In the genomic region with DNA sequence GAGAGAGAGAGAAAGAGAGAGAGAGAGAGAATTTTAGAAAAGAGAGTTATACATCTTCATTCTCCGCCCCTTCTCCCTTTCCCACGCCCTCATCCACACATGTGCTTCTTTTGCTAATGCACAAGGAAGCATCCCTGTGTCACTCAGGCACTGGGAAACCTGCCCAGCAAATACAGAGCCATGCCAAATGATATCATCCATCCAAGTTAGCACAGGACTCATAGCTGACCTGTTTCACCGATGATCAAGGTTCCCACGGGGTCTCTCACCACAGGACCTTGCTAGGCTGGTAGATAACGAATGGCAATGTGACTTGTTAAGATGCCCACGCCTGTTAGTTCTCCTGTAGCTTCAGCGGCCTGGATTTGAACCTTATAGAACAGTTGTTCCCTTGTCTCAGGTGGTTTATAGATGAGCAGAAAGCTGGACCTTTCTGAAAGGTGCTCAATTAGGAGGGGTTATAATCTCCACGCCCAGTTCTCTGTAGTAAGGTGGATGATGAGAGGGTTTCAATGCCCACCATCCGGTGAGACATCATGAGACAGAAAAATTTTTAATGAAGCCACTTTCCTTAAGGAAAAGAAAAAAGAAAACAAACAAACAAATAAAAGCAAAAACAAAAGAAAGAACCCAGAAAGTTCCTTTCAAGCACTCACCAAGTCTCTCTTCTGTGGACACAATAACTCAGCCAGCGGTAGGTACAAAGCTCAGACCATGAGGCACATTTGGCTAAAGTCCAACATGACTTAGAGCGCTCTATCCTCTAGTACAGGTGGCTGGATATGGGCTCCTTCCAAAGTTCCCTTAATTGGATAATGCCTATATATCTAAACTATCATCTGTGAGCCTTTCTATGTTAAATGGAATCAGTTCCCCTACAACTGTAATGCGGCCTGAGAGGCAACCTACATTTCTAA, we compare ENCODE assay signal across 8 mouse cellular contexts. TPM values are rescaled to one million over a fixed set of nuclear protein-coding genes. Genes with fewer than 3 reads are reported as not detected.
DNase-seq lines count a peak whose midpoint lies in the region; ATAC-seq and TF ChIP-seq lines count a peak whose summit lies in the region.
"Had no signal": no experiment of that assay in that cellular context is flagged by ENCODE, and none has a peak within 500 bp of the region (broad histone marks: within the 10 kb centered on the region; RNA-seq: fewer than 3 reads in every experiment).

No protein-coding gene starts in this region.

- DNase-seq in left cerebral cortex, postnatal 4 days = peak; percentile 32
- no peak for DNase-seq in left cerebral cortex, postnatal 10 days (ENCODE audit: extremely low spot score in 1 of 2, low spot score in 2 of 2)
- DNase-seq in gastrocnemius, postnatal 10 days = peak; percentile 34
- DNase-seq in hindbrain, embryonic 14.5 days (ENCODE audit: low spot score) = no peak
- DNase-seq in liver, embryonic 14.5 days (ENCODE audit: low read depth in 3 of 3, low spot score in 3 of 3) = no peak
- DNase-seq in layer of hippocampus, adult 18-20 months (ENCODE audit: low spot score in 2 of 2) = no peak
- DNase-seq in embryo, embryonic 10.5 days (ENCODE audit: low spot score) = no peak
- DNase-seq: right cerebral cortex, postnatal 14 days had no signal

- H3K4me1 ChIP-seq in hindbrain, embryonic 14.5 days (replicated peaks; ENCODE audit: control insufficient read depth, insufficient read depth, low read length) = peaks cover 12% of the 10 kb centered on the region
- peaks cover 39 to 46% of the 10 kb centered on the region in 2 experiments for H3K4me1 ChIP-seq in liver, embryonic 14.5 days (replicated peaks; ENCODE audit: control insufficient read depth in 2 of 2, insufficient read depth in 2 of 2, low read length in 1 of 2)

- ATAC-seq in hindbrain, embryonic 14.5 days (ENCODE audit: low FRiP score) = peak; percentile 12; the same call in 1 of the 2 replicates
- ATAC-seq in liver, embryonic 14.5 days (ENCODE audit: insufficient read depth) = peak; percentile 16; the same call in 1 of the 2 replicates

- 74% methylated on average over 12 of the region's 12 CpGs for WGBS in hindbrain, embryonic 14.5 days
- 67% methylated on average over 12 of the region's 12 CpGs for WGBS in liver, embryonic 14.5 days (ENCODE audit: insufficient replicate concordance)

- H3K36me3 ChIP-seq in hindbrain, embryonic 14.5 days (replicated peaks; ENCODE audit: control insufficient read depth, insufficient read depth) = no peaks in the 10 kb centered on the region
- H3K36me3 ChIP-seq in liver, embryonic 14.5 days (replicated peaks; ENCODE audit: control insufficient read depth, insufficient read depth, low read depth) = no peaks in the 10 kb centered on the region

- TF ChIP-seq EP300 in liver, embryonic 14.5 days (IDR thresholded peaks at IDR 0.05; ENCODE audit: low read depth) = no peak

- H3K9ac ChIP-seq in hindbrain, embryonic 14.5 days = no peak overlapping the region
- H3K9ac ChIP-seq in liver, embryonic 14.5 days (replicated peaks) = no peak overlapping the region; the same call in 1 of the 2 replicates

- peak overlapping the region; percentile 56; the same call in 1 of the 2 replicates for H3K27ac ChIP-seq in hindbrain, embryonic 14.5 days
- H3K27ac ChIP-seq in liver, embryonic 14.5 days = peak overlapping the region; percentile 69

- no peak for TF ChIP-seq CTCF in liver, embryonic 14.5 days (IDR thresholded peaks at IDR 0.05; ENCODE audit: low read depth)

- no peaks in the 10 kb centered on the region for H3K27me3 ChIP-seq in hindbrain, embryonic 14.5 days (ENCODE audit: control insufficient read depth, insufficient read depth, low read length)
- H3K27me3 ChIP-seq in liver, embryonic 14.5 days (ENCODE audit: control insufficient read depth, insufficient read depth, low read length) = no peaks in the 10 kb centered on the region

- H3K9me3 ChIP-seq in hindbrain, embryonic 14.5 days (ENCODE audit: control insufficient read depth, low read length) = no peaks in the 10 kb centered on the region
- H3K9me3 ChIP-seq in liver, embryonic 14.5 days (ENCODE audit: control insufficient read depth, low read length) = no peaks in the 10 kb centered on the region

- intact Hi-C loops in left cerebral cortex, postnatal 4 days (cut with DNase I) = no loop called here
- intact Hi-C loops in left cerebral cortex, postnatal 10 days (cut with DNase I) = no loop called here

- H3K4me2 ChIP-seq in hindbrain, embryonic 14.5 days (replicated peaks) = no peak overlapping the region
- H3K4me2 ChIP-seq in liver, embryonic 14.5 days (ENCODE audit: low read depth) = no peak overlapping the region

- H3K4me3 ChIP-seq in hindbrain, embryonic 14.5 days (replicated peaks; ENCODE audit: low read length) = no peak overlapping the region
- no peak overlapping the region for H3K4me3 ChIP-seq in liver, embryonic 14.5 days (ENCODE audit: insufficient read depth in 1 of 2, low read depth in 2 of 2, low read length in 2 of 2)

RNA-seq across cellular contexts. Expression of gene Bmp2k, which starts 57.1 kb away (rescaled TPM):
- total RNA-seq in left cerebral cortex, postnatal 4 days (2021) = 10 to 100 TPM; 14.3 to 16.1 TPM
- total RNA-seq in left cerebral cortex, postnatal 10 days (2021) = 10 to 100 TPM; 14.3 to 14.8 TPM
- total RNA-seq in gastrocnemius, postnatal 10 days (2021) = 10 to 100 TPM; 12.6 to 15.1 TPM
- polyA plus RNA-seq in hindbrain, embryonic 14.5 days (2014; fragmentation: Nextera tagmentation; extraction: Ambion mirVana) = 11.7 and 12.4 TPM in 2 replicates
- polyA plus RNA-seq in liver, embryonic 14.5 days (2012; rRNA removed) = 10.6 and 14.0 TPM in 2 replicates
- polyA plus RNA-seq in liver, embryonic 14.5 days (2014; fragmentation: Nextera tagmentation; extraction: Ambion mirVana) = 30.2 and 34.3 TPM in 2 replicates
- 10 to 100 TPM; 13.5 to 14.1 TPM for total RNA-seq in layer of hippocampus, adult 18-20 months (2021)

Comparison
In these comparisons a context has a peak if more than half of its experiments do, and no peak if none do; other contexts are left out.
1. DNase-seq: peak in left cerebral cortex, postnatal 4 days (single experiment) and gastrocnemius, postnatal 10 days (single experiment); none in left cerebral cortex, postnatal 10 days (0 of 2), hindbrain, embryonic 14.5 days (single experiment), liver, embryonic 14.5 days (0 of 3), layer of hippocampus, adult 18-20 months (0 of 2) and embryo, embryonic 10.5 days (single experiment).